Mouse (Mus musculus) lung, postnatal 0 days (tissue): ENCODE results near the gene Apoc2. TPM values are rescaled to one million over a fixed set of nuclear protein-coding genes. Genes with fewer than 3 reads are reported as not detected.

Experiments
- ATAC-seq: fragments of 200-750 bp; cut with Nextera tagmentation; 2 replicates; pipeline ENCODE4 v1.8.0; 2017; ENCODE audit warnings: moderate library complexity
- DNase-seq: peaks from one replicate; pipeline ENCODE4 v3.0.0-alpha.2; 2016; ENCODE audit warnings: low spot score
- H3K27ac ChIP-seq: fragments of 300-500 bp; sonication (generic); 2 replicates; pipeline ENCODE4 v1.5.1; 2014; ENCODE audit warnings: antibody characterized with exemption, mild to moderate bottlenecking, low read length, mixed read lengths
- H3K27me3 ChIP-seq: fragments of 300-500 bp; sonication (generic); replicated peaks from 2 replicates; pipeline ENCODE4 v1.6.1; 2014; ENCODE audit warnings: low read length, mixed read lengths; ENCODE audit not compliant: insufficient read depth
- H3K36me3 ChIP-seq: fragments of 300-500 bp; sonication (generic); 2 replicates; pipeline ENCODE4 v1.6.1; 2014; ENCODE audit warnings: low read length, mixed read lengths; ENCODE audit not compliant: insufficient read depth
- H3K4me1 ChIP-seq: fragments of 300-500 bp; sonication (generic); 2 replicates; pipeline ENCODE4 v1.6.1; 2014; ENCODE audit warnings: antibody characterized with exemption, low read depth, low read length, mixed read lengths; ENCODE audit not compliant: insufficient read depth
- H3K4me2 ChIP-seq: fragments of 300-500 bp; sonication (generic); replicated peaks from 2 replicates; pipeline ENCODE4 v1.6.1; 2014; ENCODE audit warnings: low read depth, mild to moderate bottlenecking, low read length, moderate library complexity, mixed read lengths
- H3K4me3 ChIP-seq: fragments of 300-500 bp; sonication (generic); 2 replicates; pipeline ENCODE4 v1.5.1; 2014; ENCODE audit warnings: low read depth, low read length
- H3K9ac ChIP-seq: fragments of 300-500 bp; sonication (generic); replicated peaks from 2 replicates; pipeline ENCODE4 v1.6.1; 2014; ENCODE audit warnings: low read depth, mild to moderate bottlenecking
- H3K9me3 ChIP-seq: fragments of 300-500 bp; sonication (generic); 2 replicates; pipeline ENCODE4 v1.6.1; 2016; ENCODE audit warnings: low read length, mixed read lengths
- CTCF ChIP-seq: IDR thresholded peaks from 2 replicates; pipeline ENCODE4 v1.5.1; 2016; ENCODE audit warnings: antibody characterized with exemption, mild to moderate bottlenecking
- EP300 ChIP-seq: IDR thresholded peaks from 2 replicates; pipeline ENCODE4 v1.6.1; 2016; ENCODE audit warnings: antibody characterized with exemption, mild to moderate bottlenecking, control low read depth
- WGBS: fragments of 180-500 bp; shearing (Covaris S2); extraction: QIAGEN DNeasy Blood & Tissue Kit; methylation state at CpG from one replicate; pipeline ENCODE4 v1.1.7; 2014; 5-methylcytosine and 5-hydroxymethylcytosine counted together
- polyA plus RNA-seq: library from polyadenylated mRNA; unstranded; fragments of >200 nt; fragmentation: Nextera tagmentation; extraction: Ambion mirVana; gene quantifications from 2 replicates; pipeline ENCODE4 v1.2.1, GENCODE M21; 2015

Apoc2 gene
- polyA plus RNA-seq, 1 experiment from 2014 or later = 4.9 TPM

- Histone ChIP-seq H3K4me3 (no peak overlapping the region), H3K27me3 (no peaks in the 10 kb centered on the region), H3K36me3 (0 out of 2 replicates have a peak, but pooled peaks cover 8% of the 10 kb centered on the region), H3K4me2 (no peak overlapping the region), H3K9me3 (no peaks in the 10 kb centered on the region), H3K9ac (no peak overlapping the region), H3K4me1 (no peaks in the 10 kb centered on the region), H3K27ac (no peak overlapping the region)
- ATAC-seq (no peak), DNase-seq (no peak)
- WGBS = 79% methylated on average over 4 of the region's 4 CpGs
- no peak for TF ChIP-seq EP300
- TF ChIP-seq CTCF = no peak
Observed at GRCm38 (mm10) chr7:19717346-19717745, 39.6 kb upstream of the Apoc2 start.

- DNase-seq (no peak), ATAC-seq (no peak)
- Histone ChIP-seq H3K4me3 (no peak overlapping the region), H3K4me2 (no peak overlapping the region), H3K9me3 (no peaks in the 10 kb centered on the region), H3K4me1 (no peaks in the 10 kb centered on the region), H3K36me3 (0 out of 2 replicates have a peak, but pooled peaks cover 10% of the 10 kb centered on the region), H3K27ac (no peak overlapping the region), H3K27me3 (no peaks in the 10 kb centered on the region), H3K9ac (no peak overlapping the region)
- 61% methylated on average over 2 of the region's 2 CpGs for WGBS
- TF ChIP-seq EP300 (no peak), CTCF (no peak)
Observed at GRCm38 (mm10) chr7:19716822-19717221, 39.1 kb upstream of the Apoc2 start.

- 6% methylated on average over 17 of the region's 18 CpGs for whole genome bisulfite sequencing
- DNase-seq (no peak), ATAC-seq (peak; percentile 55)
- no peak overlapping the region for H3K9ac ChIP-seq
- H3K4me2 ChIP-seq = peak overlapping the region; percentile 46
- TF ChIP-seq CTCF (no peak), EP300 (peak; percentile 73; the same call in 1 of the 2 replicates)
- H3K27me3 ChIP-seq = no peaks in the 10 kb centered on the region
- H3K9me3 ChIP-seq = no peaks in the 10 kb centered on the region
- H3K4me3 ChIP-seq = peak overlapping the region; percentile 37
- no peaks in the 10 kb centered on the region for H3K4me1 ChIP-seq
- peak overlapping the region; percentile 83 for H3K27ac ChIP-seq
- 0 out of 2 replicates have a peak, but pooled peaks cover 16% of the 10 kb centered on the region for H3K36me3 ChIP-seq
Observed at GRCm38 (mm10) chr7:19716055-19716682, 38.4 kb upstream of the Apoc2 start.

GRCm38 (mm10) chr7:19715239-19716054 lies 37.7 kb upstream of the Apoc2 start, which contains the start of gene Tomm40:
Gene Tomm40, minus strand, starts transcription at chr7:19715438.
- Histone ChIP-seq H3K27ac (peak within 1 kb of the TSS; percentile 83), H3K4me2 (peak within 1 kb of the TSS; percentile 94), H3K4me3 (peak within 1 kb of the TSS; percentile 87), H3K9ac (peak within 1 kb of the TSS; percentile 87), H3K9me3 (no peaks in the 10 kb centered on the region), H3K36me3 (peaks cover 10% of the 10 kb centered on the region; the same call in 1 of the 2 replicates), H3K4me1 (no peaks in the 10 kb centered on the region), H3K27me3 (no peaks in the 10 kb centered on the region)
- under 1% methylated on average over 53 of the region's 59 CpGs for WGBS
- no peak for TF ChIP-seq CTCF
- TF ChIP-seq EP300 = peak; percentile 50; the same call in 1 of the 2 replicates
- ATAC-seq (peak; percentile 98), DNase-seq (peak; percentile 100)

- H3K9me3 ChIP-seq = no peaks in the 10 kb centered on the region
- ATAC-seq (no peak), DNase-seq (no peak)
- peak overlapping the region; percentile 74 for H3K27ac ChIP-seq
- peak overlapping the region; percentile 87 for H3K4me3 ChIP-seq
- H3K36me3 ChIP-seq = peaks cover 9% of the 10 kb centered on the region; the same call in 1 of the 2 replicates
- TF ChIP-seq EP300 = no peak
- no peak for TF ChIP-seq CTCF
- peak overlapping the region; percentile 94 for H3K4me2 ChIP-seq
- under 1% methylated on average over 37 of the region's 39 CpGs for WGBS
- H3K4me1 ChIP-seq = no peaks in the 10 kb centered on the region
- H3K9ac ChIP-seq = peak overlapping the region; percentile 87
- H3K27me3 ChIP-seq = no peaks in the 10 kb centered on the region
Observed at GRCm38 (mm10) chr7:19714836-19715235, 37.1 kb upstream of the Apoc2 start.

GRCm38 (mm10) chr7:19713598-19713997 lies 35.9 kb upstream of the Apoc2 start:
- ATAC-seq = no peak
- no peak for TF ChIP-seq CTCF
- TF ChIP-seq EP300 = no peak
- WGBS = 89% methylated on average over 9 of the region's 9 CpGs
- Histone ChIP-seq H3K9me3 (no peaks in the 10 kb centered on the region), H3K27ac (no peak overlapping the region), H3K4me1 (no peaks in the 10 kb centered on the region), H3K36me3 (peaks cover 22% of the 10 kb centered on the region), H3K9ac (no peak overlapping the region), H3K27me3 (no peaks in the 10 kb centered on the region), H3K4me3 (no peak overlapping the region), H3K4me2 (no peak overlapping the region)
- no peak for DNase-seq
